Mouse (Mus musculus) E14TG2a.4 (cell line): ENCODE measurements at regions not wholly inside any gene's neighbourhood (a gene's known extent, or its start where the extent isn't known, plus 50 kb on each side); places are given as distances from the start of the nearest gene placed in this dataset.

ENCODE experiments used
- CTCF ChIP-seq: conservative IDR thresholded peaks from 2 replicates; pipeline ENCODE4 v1.5.1; 2014; ENCODE audit warnings: low read length
- NANOG ChIP-seq: IDR thresholded peaks from 2 replicates; pipeline ENCODE4 v1.6.1; 2014; ENCODE audit warnings: borderline replicate concordance, low read length, mixed read lengths
- POU5F1 ChIP-seq: IDR thresholded peaks from 2 replicates; pipeline ENCODE4 v1.6.1; 2014; ENCODE audit warnings: low read length, borderline replicate concordance

DNA sequence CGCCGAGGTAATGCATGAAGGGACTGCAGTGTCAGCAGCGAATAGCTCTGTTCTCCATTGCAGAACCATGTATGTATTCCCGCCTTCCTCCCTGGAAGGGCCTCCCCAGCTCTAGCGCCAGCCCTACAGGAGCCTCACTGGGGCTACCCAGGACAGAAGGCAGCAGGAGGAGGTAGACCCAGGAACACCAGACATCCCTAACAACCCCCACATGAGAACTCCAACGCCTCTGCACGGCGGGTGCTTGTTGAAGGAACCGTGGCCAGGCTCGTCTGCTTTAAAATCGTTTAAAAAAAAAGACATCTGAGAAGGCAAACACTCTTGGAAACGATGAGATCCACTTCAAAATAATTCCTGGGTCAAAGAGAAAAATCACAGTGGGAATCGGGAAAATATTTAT lies 194.3 kb downstream of the Mroh4 start:
- TF ChIP-seq CTCF: no peak
- no peak for TF ChIP-seq NANOG
- TF ChIP-seq POU5F1: no peak
